Mouse (Mus musculus): Measurements from ENCODE around the gene Gm14296.
"Not testable (repeated sequence)": the region's sequence is repeated elsewhere in the genome, so short reads cannot be mapped to it uniquely, and the experiment has no call there.

The Gm14296 gene

DNA sequence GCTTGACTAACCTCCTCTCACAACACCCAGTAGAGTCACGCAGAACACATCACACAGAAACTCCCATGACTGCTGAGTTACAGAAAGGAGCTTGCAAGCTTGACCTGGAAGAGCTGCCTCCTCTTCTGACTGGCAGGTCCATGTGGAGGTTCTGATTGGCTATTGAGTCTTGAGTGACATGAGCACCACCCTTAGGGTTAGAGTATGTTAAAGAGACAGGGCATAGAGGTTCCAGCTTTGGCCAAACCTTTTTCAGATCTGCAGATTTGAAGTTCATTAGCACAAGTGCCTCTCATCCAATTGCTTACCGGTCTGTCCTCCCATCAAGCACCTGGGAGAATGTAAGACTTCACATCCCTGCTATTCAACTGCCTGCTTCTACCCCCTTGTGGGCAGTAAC is at the start of gene Gm14296:
Gene Gm14296, minus strand, starts transcription at position 101 of the 400 bp plus-strand sequence.
- not testable (repeated sequence) for DNase-seq (ENCODE audit: low spot score)

- not testable (repeated sequence) for DNase-seq (ENCODE audit: low spot score)
Measured at GRCm38 (mm10) chr2:176905464-176905863, 22.1 kb downstream of the Gm14296 start.

Data from embryo, embryonic 10.5 days (tissue).